Mouse (Mus musculus) ES-E14 (cell line): ENCODE data around the gene Tex21.

Experiments
- CHD2 ChIP-seq: IDR thresholded peaks from 2 replicates; pipeline ENCODE4 v1.6.1; 2014; ENCODE audit warnings: mild to moderate bottlenecking, low read depth, low read length, inconsistent platforms
- HCFC1 ChIP-seq: IDR thresholded peaks from 2 replicates; pipeline ENCODE4 v1.6.1; 2012; ENCODE audit warnings: low read length, inconsistent platforms, borderline replicate concordance; ENCODE audit not compliant: insufficient read depth
- MAFK ChIP-seq: IDR thresholded peaks from 2 replicates; pipeline ENCODE4 v1.6.1; 2014; ENCODE audit warnings: mild to moderate bottlenecking, low read depth, low read length, inconsistent platforms; ENCODE audit not compliant: insufficient read depth
- ZNF384 ChIP-seq: IDR thresholded peaks from 2 replicates; pipeline ENCODE4 v1.6.1; 2012; ENCODE audit warnings: low read depth, low read length, inconsistent platforms

- TF ChIP-seq CHD2: no peak
- no peak for TF ChIP-seq HCFC1
- TF ChIP-seq MAFK: no peak
- no peak for TF ChIP-seq ZNF384
Observed at GRCm38 (mm10) chr12:76278209-76278608, 31.7 kb upstream of the Tex21 start.
